Mouse (Mus musculus) liver, embryonic 14.5 days (tissue): ENCODE data around the gene Kcnj11. TPM values are rescaled to one million over a fixed set of nuclear protein-coding genes. Genes with fewer than 3 reads are reported as not detected.

ENCODE experiments used
- ATAC-seq: fragments of 200-750 bp; cut with Nextera tagmentation; 2 replicates; pipeline ENCODE4 v1.8.0; 2017; ENCODE audit warnings: moderate number of reproducible peaks, mild to moderate bottlenecking, moderate library complexity; ENCODE audit not compliant: insufficient read depth
- DNase-seq, 3 experiments: peaks; one replicate each; pipeline ENCODE4 v3.0.0-alpha.2; 2012 to 2013; ENCODE audit warnings: low read depth in 3 of 3, low spot score in 3 of 3
- H3K27ac ChIP-seq: fragments of 300-500 bp; sonication (generic); 2 replicates; pipeline ENCODE4 v1.5.1; 2014; ENCODE audit warnings: moderate library complexity, mild to moderate bottlenecking, control low read depth, inconsistent platforms
- H3K27me3 ChIP-seq: fragments of 300-500 bp; sonication (generic); 2 replicates; pipeline ENCODE4 v1.6.1; 2014; ENCODE audit warnings: mild to moderate bottlenecking, low read length, moderate library complexity; ENCODE audit not compliant: control insufficient read depth, insufficient read depth
- H3K36me3 ChIP-seq: fragments of 300-500 bp; sonication (generic); replicated peaks from 2 replicates; pipeline ENCODE4 v1.6.1; 2014; ENCODE audit warnings: low read depth; ENCODE audit not compliant: control insufficient read depth, insufficient read depth
- H3K4me1 ChIP-seq, 2 experiments: fragments of 200-500 bp in 1 of 2; fragments of 300-500 bp in 1 of 2; sonication (generic) in 1 of 2; replicated peaks; 2 replicates each; pipeline ENCODE4 v1.6.1; 2012 to 2014; ENCODE audit warnings: antibody characterized with exemption in 1 of 2, inconsistent platforms in 1 of 2, low read length in 1 of 2; ENCODE audit not compliant: control insufficient read depth in 2 of 2, insufficient read depth in 2 of 2
- H3K4me2 ChIP-seq: fragments of 300-500 bp; sonication (generic); 2 replicates; pipeline ENCODE4 v1.6.1; 2014; ENCODE audit warnings: low read depth, mild to moderate bottlenecking, control low read depth, moderate library complexity
- H3K4me3 ChIP-seq, 2 experiments: fragments of 200-500 bp in 1 of 2; fragments of 300-500 bp in 1 of 2; sonication (generic) in 1 of 2; 2 replicates each; pipeline ENCODE4 v1.5.1; 2012 to 2014; ENCODE audit warnings: low read depth in 2 of 2, low read length in 2 of 2, mild to moderate bottlenecking in 2 of 2, control low read depth in 1 of 2, inconsistent platforms in 1 of 2, moderate library complexity in 1 of 2; ENCODE audit not compliant: insufficient read depth in 1 of 2
- H3K9ac ChIP-seq: fragments of 300-500 bp; sonication (generic); replicated peaks from 2 replicates; pipeline ENCODE4 v1.6.1; 2014; ENCODE audit warnings: mild to moderate bottlenecking, control low read depth, moderate library complexity
- H3K9me3 ChIP-seq: fragments of 300-500 bp; sonication (generic); 2 replicates; pipeline ENCODE4 v1.6.1; 2016; ENCODE audit warnings: low read length, mixed read lengths; ENCODE audit not compliant: control insufficient read depth
- CTCF ChIP-seq: IDR thresholded peaks from 2 replicates; pipeline ENCODE4 v1.5.1; 2016; ENCODE audit warnings: antibody characterized with exemption, low read depth, control low read depth
- EP300 ChIP-seq: IDR thresholded peaks from 2 replicates; pipeline ENCODE4 v1.6.1; 2016; ENCODE audit warnings: antibody characterized with exemption, low read depth
- whole genome bisulfite sequencing: fragments of 180-500 bp; shearing (Covaris S2); extraction: QIAGEN DNeasy Blood & Tissue Kit; methylation state at CpG from one replicate; pipeline ENCODE4 v1.1.7; 2014; ENCODE audit not compliant: insufficient replicate concordance; 5-methylcytosine and 5-hydroxymethylcytosine counted together
- polyA plus RNA-seq, 2 experiments: library from polyadenylated mRNA; depleted of rRNA in 1 of 2; stranded (reverse) in 1 of 2; unstranded in 1 of 2; fragments of >200 nt; fragmentation: Nextera tagmentation in 1 of 2; extraction: Ambion mirVana in 1 of 2; gene quantifications; 2 replicates each; pipeline versions ENCODE4 v1.2.1 to v1.2.3; 2012 to 2014

The Kcnj11 gene
- polyA plus RNA-seq, 2 experiments = 0.02 TPM; not detected in 1

DNA sequence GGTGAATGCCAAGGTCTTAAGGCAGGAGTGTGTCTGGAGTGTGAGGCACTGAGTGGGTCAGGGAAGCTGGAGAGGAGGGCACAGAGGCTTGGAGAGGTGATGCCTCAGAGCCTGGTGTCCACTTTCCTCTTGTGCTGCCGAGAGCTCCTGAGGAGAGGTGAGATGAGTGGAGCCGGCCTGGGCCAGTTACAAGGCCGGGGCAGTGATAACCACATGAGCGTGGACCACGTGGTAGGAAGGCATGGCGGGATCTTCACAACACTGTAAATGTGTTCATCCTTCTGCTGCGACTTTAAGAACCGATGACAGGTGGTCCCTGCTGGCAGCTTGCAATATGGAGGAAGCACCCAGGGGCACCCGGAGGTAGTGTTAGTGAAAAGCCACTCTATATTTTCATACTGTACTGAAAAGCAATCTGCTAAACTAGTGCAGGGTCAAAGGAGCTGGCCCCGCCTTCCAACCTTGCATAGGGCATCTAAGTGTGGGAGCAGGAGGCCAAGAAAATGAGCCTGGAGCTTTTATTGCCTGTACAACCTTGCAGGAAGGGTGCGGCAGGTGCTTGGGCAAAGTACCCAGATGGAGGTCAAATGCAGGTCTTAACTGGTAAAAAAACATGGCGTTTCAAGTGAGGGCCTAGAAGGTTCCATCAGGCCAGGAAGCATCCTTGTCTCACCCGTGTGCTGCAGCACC is 52.5 kb downstream of the Kcnj11 start:
- ATAC-seq = no peak
- DNase-seq = no peak
- Histone ChIP-seq H3K36me3 (peaks cover 30% of the 10 kb centered on the region), H3K9me3 (no peaks in the 10 kb centered on the region), H3K27me3 (no peaks in the 10 kb centered on the region), H3K4me1 (no peaks in the 10 kb centered on the region), H3K27ac (no peak overlapping the region), H3K9ac (no peak overlapping the region), H3K4me2 (no peak overlapping the region), H3K4me3 (no peak overlapping the region)
- TF ChIP-seq EP300 = no peak
- WGBS = 73% methylated on average over 13 of the region's 13 CpGs

- TF ChIP-seq EP300 (no peak), CTCF (no peak)
- Histone ChIP-seq H3K27ac (no peak overlapping the region), H3K36me3 (peaks cover 32% of the 10 kb centered on the region), H3K9me3 (no peaks in the 10 kb centered on the region), H3K27me3 (no peaks in the 10 kb centered on the region), H3K4me1 (no peaks in the 10 kb centered on the region), H3K9ac (no peak overlapping the region), H3K4me3 (no peak overlapping the region), H3K4me2 (no peak overlapping the region)
- no peak for ATAC-seq
- no peak for DNase-seq
- WGBS = 67% methylated on average over 11 of the region's 11 CpGs
These were observed 54.7 kb downstream of the Kcnj11 start for GRCm38 (mm10) chr7:46045882-46046281.

DNA sequence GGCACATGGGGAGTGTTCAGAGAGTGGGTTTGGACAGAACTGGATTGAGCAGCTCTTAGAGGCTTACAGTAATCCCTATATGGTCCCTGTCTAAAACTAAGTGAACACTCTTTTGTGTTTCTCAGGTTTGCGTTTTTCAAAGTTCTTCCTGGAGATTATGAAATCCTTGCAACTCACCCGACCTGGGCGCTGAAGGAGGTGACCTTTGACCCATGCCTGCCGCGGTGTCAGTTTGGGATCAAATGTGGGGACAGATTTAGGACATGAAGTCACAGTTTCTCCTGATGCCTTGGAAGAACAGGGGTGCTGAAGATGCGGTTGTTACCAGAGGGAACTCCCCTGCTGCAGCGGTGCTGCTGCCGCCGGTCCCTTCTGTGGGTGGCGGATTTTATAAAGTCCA is 56.5 kb downstream of the Kcnj11 start:
- Histone ChIP-seq H3K4me3 (no peak overlapping the region), H3K27ac (no peak overlapping the region), H3K36me3 (peaks cover 28% of the 10 kb centered on the region), H3K27me3 (no peaks in the 10 kb centered on the region), H3K4me2 (no peak overlapping the region), H3K9me3 (no peaks in the 10 kb centered on the region), H3K4me1 (no peaks in the 10 kb centered on the region), H3K9ac (no peak overlapping the region)
- DNase-seq = no peak
- TF ChIP-seq CTCF (no peak), EP300 (no peak)
- ATAC-seq = no peak
- WGBS = 77% methylated on average over 10 of the region's 10 CpGs

Other genes with a start within 250 kb of the Kcnj11 start
- gene Kdelr1, start 228.0 kb downstream of the Kcnj11 start, polyA plus RNA-seq (2012; rRNA removed) = 53.9 and 74.6 TPM in 2 replicates
- gene Kdelr1, start 228.0 kb downstream of the Kcnj11 start, polyA plus RNA-seq (2014; fragmentation: Nextera tagmentation; extraction: Ambion mirVana) = 33.9 and 34.8 TPM in 2 replicates
- 0.11 and 0.13 TPM in 2 replicates for gene Grin2d, start 222.4 kb downstream of the Kcnj11 start, polyA plus RNA-seq (2012; rRNA removed)
- gene Grin2d, start 222.4 kb downstream of the Kcnj11 start, polyA plus RNA-seq (2014; fragmentation: Nextera tagmentation; extraction: Ambion mirVana) = 0.01 TPM in 1 of 2 replicates, not detected in the other
- 0.86 and 1.2 TPM in 2 replicates for gene Syngr4, start 204.1 kb downstream of the Kcnj11 start, polyA plus RNA-seq (2012; rRNA removed)
- 1.2 and 1.3 TPM in 2 replicates for gene Syngr4, start 204.1 kb downstream of the Kcnj11 start, polyA plus RNA-seq (2014; fragmentation: Nextera tagmentation; extraction: Ambion mirVana)
- gene Tmem143, start 203.8 kb downstream of the Kcnj11 start, polyA plus RNA-seq (2012; rRNA removed) = 8.6 and 10.2 TPM in 2 replicates
- gene Tmem143, start 203.8 kb downstream of the Kcnj11 start, polyA plus RNA-seq (2014; fragmentation: Nextera tagmentation; extraction: Ambion mirVana) = 2.4 and 2.7 TPM in 2 replicates
- 29.0 and 39.6 TPM in 2 replicates for gene Emp3, start 179.4 kb downstream of the Kcnj11 start, polyA plus RNA-seq (2012; rRNA removed)
- 54.9 and 61.8 TPM in 2 replicates for gene Emp3, start 179.4 kb downstream of the Kcnj11 start, polyA plus RNA-seq (2014; fragmentation: Nextera tagmentation; extraction: Ambion mirVana)
- 0.96 and 1.0 TPM in 2 replicates for gene Ccdc114, start 176.7 kb downstream of the Kcnj11 start, polyA plus RNA-seq (2012; rRNA removed)
- gene Ccdc114, start 176.7 kb downstream of the Kcnj11 start, polyA plus RNA-seq (2014; fragmentation: Nextera tagmentation; extraction: Ambion mirVana) = 0.82 and 1.2 TPM in 2 replicates
- gene Abcc6, start 70.5 kb downstream of the Kcnj11 start, polyA plus RNA-seq (2012; rRNA removed) = 12.0 and 12.4 TPM in 2 replicates
- 4.1 and 7.8 TPM in 2 replicates for gene Abcc6, start 70.5 kb downstream of the Kcnj11 start, polyA plus RNA-seq (2014; fragmentation: Nextera tagmentation; extraction: Ambion mirVana)
- 13.6 and 17.0 TPM in 2 replicates for gene Nomo1, start 67.1 kb downstream of the Kcnj11 start, polyA plus RNA-seq (2012; rRNA removed)
- gene Nomo1, start 67.1 kb downstream of the Kcnj11 start, polyA plus RNA-seq (2014; fragmentation: Nextera tagmentation; extraction: Ambion mirVana) = 12.9 and 14.9 TPM in 2 replicates
- 0.13 and 0.14 TPM in 2 replicates for gene Abcc8, start 79.3 kb upstream of the Kcnj11 start, polyA plus RNA-seq (2012; rRNA removed)
- gene Abcc8, start 79.3 kb upstream of the Kcnj11 start, polyA plus RNA-seq (2014; fragmentation: Nextera tagmentation; extraction: Ambion mirVana) = 0.13 and 0.14 TPM in 2 replicates
- 0.04 TPM in 1 of 2 replicates, not detected in the other for gene Ush1c, start 137.7 kb upstream of the Kcnj11 start, polyA plus RNA-seq (2012; rRNA removed)
- gene Ush1c, start 137.7 kb upstream of the Kcnj11 start, polyA plus RNA-seq (2014; fragmentation: Nextera tagmentation; extraction: Ambion mirVana) = 0.09 TPM in 1 of 2 replicates, not detected in the other
- gene Otog, start 140.2 kb upstream of the Kcnj11 start, polyA plus RNA-seq (2012; rRNA removed) = 0.02 TPM in 1 of 2 replicates, not detected in the other
- not detected in 2 replicates for gene Otog, start 140.2 kb upstream of the Kcnj11 start, polyA plus RNA-seq (2014; fragmentation: Nextera tagmentation; extraction: Ambion mirVana)